Mouse (Mus musculus): Measurements from ENCODE around the gene Grin2c. TPM values are rescaled to one million over a fixed set of nuclear protein-coding genes. Genes with fewer than 3 reads are reported as not detected.

The Grin2c gene
- polyA plus RNA-seq, 1 experiment, result 0.13 TPM

DNA sequence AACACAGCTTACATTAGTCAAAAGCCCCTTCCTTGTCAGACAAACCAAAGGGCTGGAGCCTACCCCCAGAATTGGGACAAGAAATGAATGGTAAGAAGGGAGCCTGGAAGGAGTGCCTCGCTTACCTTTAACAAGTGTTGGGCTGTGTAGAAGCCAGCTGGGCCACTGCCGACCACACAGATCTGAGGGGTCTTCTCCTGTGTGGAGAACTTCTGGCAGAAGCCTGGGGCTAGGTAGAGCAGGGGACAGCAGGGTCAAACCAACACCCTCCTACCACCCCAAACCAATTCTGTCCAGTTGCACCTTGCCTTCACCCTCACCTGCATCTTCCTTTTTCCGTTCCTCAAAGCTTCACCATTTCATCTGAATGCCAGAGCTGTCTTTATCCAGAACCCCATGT is 8.9 kb upstream of the Grin2c start:
- peak overlapping the region; percentile 74 for H3K9ac ChIP-seq (ENCODE audit: low read depth, poor library complexity, severe bottlenecking)
- H3K4me3 ChIP-seq (ENCODE audit: low read depth, low read length), result peak overlapping the region; percentile 37
- no peaks in the 10 kb centered on the region for H3K27me3 ChIP-seq (ENCODE audit: control insufficient read depth, insufficient read depth, low read length, poor library complexity, severe bottlenecking)
- H3K27ac ChIP-seq (ENCODE audit: insufficient read depth, low read length), result no peak overlapping the region
- H3K9me3 ChIP-seq (replicated peaks; ENCODE audit: control insufficient read depth, insufficient read depth, low read length, poor library complexity, severe bottlenecking), result no peaks in the 10 kb centered on the region
- peaks cover 2% of the 10 kb centered on the region for H3K4me1 ChIP-seq (ENCODE audit: control insufficient read depth, insufficient read depth, low read length)
- TF ChIP-seq POLR2A (IDR thresholded peaks at IDR 0.05; ENCODE audit: insufficient read depth, low read length) (no peak), CTCF (IDR thresholded peaks at IDR 0.05; ENCODE audit: low read depth, low read length) (no peak), EP300 (IDR thresholded peaks at IDR 0.05; ENCODE audit: insufficient read depth, low read depth, low read length) (no peak)
- no peaks in the 10 kb centered on the region for H3K36me3 ChIP-seq (ENCODE audit: control insufficient read depth, insufficient read depth, low read length, poor library complexity, severe bottlenecking)

DNA sequence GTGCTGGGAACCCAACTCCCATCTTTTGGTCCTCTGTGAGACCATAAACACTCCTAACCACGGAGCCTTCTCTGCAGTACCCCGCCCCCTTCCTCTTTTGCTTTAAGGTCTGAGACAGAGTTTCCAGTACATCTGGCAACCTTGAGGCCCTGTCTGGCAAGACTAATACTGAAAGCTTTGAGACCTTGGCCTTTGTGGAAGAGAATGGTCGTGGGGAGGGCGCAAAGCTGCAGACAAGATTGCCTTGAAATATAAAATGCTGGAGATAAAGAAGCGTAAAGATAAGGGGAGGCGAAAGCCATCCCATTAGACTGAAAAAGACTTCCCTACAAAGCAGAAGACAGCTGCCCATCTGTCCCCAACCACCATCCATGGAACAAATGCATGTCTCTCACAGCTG is 8.5 kb upstream of the Grin2c start:
- H3K4me1 ChIP-seq (ENCODE audit: control insufficient read depth, insufficient read depth, low read length), result peaks cover 2% of the 10 kb centered on the region
- H3K4me3 ChIP-seq (ENCODE audit: low read depth, low read length), result no peak overlapping the region
- no peak overlapping the region for H3K9ac ChIP-seq (ENCODE audit: low read depth, poor library complexity, severe bottlenecking)
- no peak for TF ChIP-seq POLR2A (IDR thresholded peaks at IDR 0.05; ENCODE audit: insufficient read depth, low read length)
- TF ChIP-seq EP300 (IDR thresholded peaks at IDR 0.05; ENCODE audit: insufficient read depth, low read depth, low read length), result no peak
- TF ChIP-seq CTCF (IDR thresholded peaks at IDR 0.05; ENCODE audit: low read depth, low read length), result no peak
- no peaks in the 10 kb centered on the region for H3K36me3 ChIP-seq (ENCODE audit: control insufficient read depth, insufficient read depth, low read length, poor library complexity, severe bottlenecking)
- H3K27ac ChIP-seq (ENCODE audit: insufficient read depth, low read length), result no peak overlapping the region
- no peaks in the 10 kb centered on the region for H3K9me3 ChIP-seq (replicated peaks; ENCODE audit: control insufficient read depth, insufficient read depth, low read length, poor library complexity, severe bottlenecking)
- no peaks in the 10 kb centered on the region for H3K27me3 ChIP-seq (ENCODE audit: control insufficient read depth, insufficient read depth, low read length, poor library complexity, severe bottlenecking)

DNA sequence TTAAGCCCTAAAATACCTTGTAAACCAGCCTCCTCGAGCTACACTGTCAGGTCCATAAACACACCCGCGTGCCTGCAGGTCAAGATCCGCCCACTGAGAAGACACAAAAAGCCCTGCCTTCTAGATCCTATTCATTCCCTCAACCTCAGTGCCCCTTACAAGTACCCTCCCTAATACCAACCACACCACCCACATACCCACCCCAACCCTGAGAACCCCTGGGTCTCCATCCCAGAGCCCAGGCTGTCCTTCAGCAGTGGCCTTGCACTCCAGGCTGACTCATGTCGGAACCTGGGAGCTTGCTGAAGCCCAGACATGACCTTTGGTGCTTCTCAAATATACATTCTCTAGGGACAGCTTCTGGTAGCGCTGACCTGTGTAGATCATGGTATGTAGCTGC is 7.7 kb upstream of the Grin2c start:
- no peaks in the 10 kb centered on the region for H3K27me3 ChIP-seq (ENCODE audit: control insufficient read depth, insufficient read depth, low read length, poor library complexity, severe bottlenecking)
- no peak overlapping the region for H3K4me3 ChIP-seq (ENCODE audit: low read depth, low read length)
- no peak overlapping the region for H3K27ac ChIP-seq (ENCODE audit: insufficient read depth, low read length)
- TF ChIP-seq POLR2A (IDR thresholded peaks at IDR 0.05; ENCODE audit: insufficient read depth, low read length) (no peak), CTCF (IDR thresholded peaks at IDR 0.05; ENCODE audit: low read depth, low read length) (no peak), EP300 (IDR thresholded peaks at IDR 0.05; ENCODE audit: insufficient read depth, low read depth, low read length) (no peak)
- peaks cover 2% of the 10 kb centered on the region for H3K4me1 ChIP-seq (ENCODE audit: control insufficient read depth, insufficient read depth, low read length)
- no peaks in the 10 kb centered on the region for H3K36me3 ChIP-seq (ENCODE audit: control insufficient read depth, insufficient read depth, low read length, poor library complexity, severe bottlenecking)
- no peaks in the 10 kb centered on the region for H3K9me3 ChIP-seq (replicated peaks; ENCODE audit: control insufficient read depth, insufficient read depth, low read length, poor library complexity, severe bottlenecking)
- H3K9ac ChIP-seq (ENCODE audit: low read depth, poor library complexity, severe bottlenecking), result no peak overlapping the region

DNA sequence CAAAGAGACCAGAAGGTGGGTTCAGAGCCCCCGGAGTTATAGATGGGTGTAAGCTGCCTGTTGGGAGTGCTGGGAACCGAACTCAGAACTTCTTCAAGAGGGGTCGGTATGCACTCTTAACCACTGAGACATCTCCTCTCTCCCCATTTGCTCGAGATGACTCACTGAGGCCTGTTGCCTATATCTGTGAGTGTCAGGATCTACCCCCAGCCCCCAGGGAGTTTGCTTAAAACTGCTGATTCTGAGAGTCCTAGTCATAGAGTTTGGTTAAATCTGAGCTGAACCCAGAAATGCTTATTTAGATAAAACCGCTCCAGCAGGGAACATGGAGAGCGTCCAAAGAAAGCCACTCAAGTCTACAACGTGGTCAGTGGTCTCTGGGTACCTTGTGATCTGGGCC is 7.1 kb upstream of the Grin2c start:
- no peak overlapping the region for H3K9ac ChIP-seq (ENCODE audit: low read depth, poor library complexity, severe bottlenecking)
- peaks cover 2% of the 10 kb centered on the region for H3K4me1 ChIP-seq (ENCODE audit: control insufficient read depth, insufficient read depth, low read length)

DNA sequence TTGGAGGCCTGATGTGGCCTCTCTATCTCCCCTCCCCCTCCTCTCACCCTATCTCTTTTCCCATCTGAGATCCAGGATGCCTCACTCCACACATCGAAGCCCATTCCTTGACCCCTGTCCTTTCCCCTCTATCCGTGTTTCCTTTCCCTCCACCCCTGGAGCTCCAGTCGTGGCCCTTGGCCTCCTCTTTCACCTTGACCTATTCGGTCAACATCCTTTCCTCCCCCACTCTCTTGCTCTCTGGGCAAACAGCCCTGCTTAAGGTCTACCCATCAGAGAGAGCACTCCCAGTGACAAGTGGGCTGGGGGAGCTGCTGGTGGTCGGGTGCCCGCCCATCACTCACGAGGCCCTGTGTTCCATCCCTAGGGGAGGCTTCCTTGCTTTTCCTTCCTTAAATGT is 6.7 kb upstream of the Grin2c start:
- Histone ChIP-seq H3K9me3 (replicated peaks; ENCODE audit: control insufficient read depth, insufficient read depth, low read length, poor library complexity, severe bottlenecking) (no peaks in the 10 kb centered on the region), H3K4me3 (ENCODE audit: low read depth, low read length) (no peak overlapping the region), H3K27ac (ENCODE audit: insufficient read depth, low read length) (no peak overlapping the region), H3K9ac (ENCODE audit: low read depth, poor library complexity, severe bottlenecking) (no peak overlapping the region), H3K4me1 (ENCODE audit: control insufficient read depth, insufficient read depth, low read length) (peaks cover 2% of the 10 kb centered on the region), H3K36me3 (ENCODE audit: control insufficient read depth, insufficient read depth, low read length, poor library complexity, severe bottlenecking) (no peaks in the 10 kb centered on the region), H3K27me3 (ENCODE audit: control insufficient read depth, insufficient read depth, low read length, poor library complexity, severe bottlenecking) (no peaks in the 10 kb centered on the region)
- TF ChIP-seq CTCF (IDR thresholded peaks at IDR 0.05; ENCODE audit: low read depth, low read length) (no peak), POLR2A (IDR thresholded peaks at IDR 0.05; ENCODE audit: insufficient read depth, low read length) (no peak), EP300 (IDR thresholded peaks at IDR 0.05; ENCODE audit: insufficient read depth, low read depth, low read length) (no peak)

More for the DNA sequence above, 7.1 kb upstream of the Grin2c start:
- no peak overlapping the region for H3K27ac ChIP-seq (ENCODE audit: insufficient read depth, low read length)
- no peaks in the 10 kb centered on the region for H3K36me3 ChIP-seq (ENCODE audit: control insufficient read depth, insufficient read depth, low read length, poor library complexity, severe bottlenecking)
- no peak for TF ChIP-seq POLR2A (IDR thresholded peaks at IDR 0.05; ENCODE audit: insufficient read depth, low read length)
- TF ChIP-seq EP300 (IDR thresholded peaks at IDR 0.05; ENCODE audit: insufficient read depth, low read depth, low read length), result no peak
- no peak for TF ChIP-seq CTCF (IDR thresholded peaks at IDR 0.05; ENCODE audit: low read depth, low read length)
- no peak overlapping the region for H3K4me3 ChIP-seq (ENCODE audit: low read depth, low read length)
- no peaks in the 10 kb centered on the region for H3K27me3 ChIP-seq (ENCODE audit: control insufficient read depth, insufficient read depth, low read length, poor library complexity, severe bottlenecking)
- H3K9me3 ChIP-seq (replicated peaks; ENCODE audit: control insufficient read depth, insufficient read depth, low read length, poor library complexity, severe bottlenecking), result no peaks in the 10 kb centered on the region

DNA sequence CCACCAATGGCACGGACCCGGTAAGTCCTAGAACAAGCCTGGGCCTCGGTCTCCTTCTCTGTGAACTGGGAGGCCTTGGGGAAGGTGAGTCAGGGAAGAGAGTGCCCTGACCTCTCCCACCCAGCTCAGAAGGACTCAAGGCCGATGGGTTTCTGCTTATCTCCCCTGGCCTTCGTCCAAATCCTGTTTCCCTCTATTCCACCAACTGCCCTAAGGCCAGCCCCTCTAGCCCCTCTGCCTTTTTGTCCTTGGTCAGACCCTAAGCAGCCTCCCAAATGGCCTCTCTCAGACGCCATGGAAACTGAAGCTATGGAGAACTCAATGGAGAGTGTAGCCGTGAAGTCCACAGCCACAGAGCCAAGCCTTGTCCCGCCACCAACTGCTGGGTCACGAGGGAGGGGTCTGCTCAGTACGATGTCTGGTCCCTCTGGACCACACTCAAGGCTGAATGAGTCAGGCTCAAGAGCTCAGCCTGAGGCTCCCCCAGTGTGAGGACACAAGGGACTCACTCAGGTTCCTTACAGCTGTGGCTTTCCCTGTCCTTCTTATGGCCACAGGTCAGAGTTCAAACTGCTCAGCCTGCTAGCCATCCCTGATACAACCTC is 6.0 kb upstream of the Grin2c start:
- H3K4me1 ChIP-seq (ENCODE audit: control insufficient read depth, insufficient read depth, low read length), result peaks cover 2% of the 10 kb centered on the region
- H3K27ac ChIP-seq (ENCODE audit: insufficient read depth, low read length), result no peak overlapping the region
- H3K4me3 ChIP-seq (ENCODE audit: low read depth, low read length), result no peak overlapping the region
- no peaks in the 10 kb centered on the region for H3K36me3 ChIP-seq (ENCODE audit: control insufficient read depth, insufficient read depth, low read length, poor library complexity, severe bottlenecking)
- TF ChIP-seq POLR2A (IDR thresholded peaks at IDR 0.05; ENCODE audit: insufficient read depth, low read length) (no peak), EP300 (IDR thresholded peaks at IDR 0.05; ENCODE audit: insufficient read depth, low read depth, low read length) (no peak), CTCF (IDR thresholded peaks at IDR 0.05; ENCODE audit: low read depth, low read length) (no peak)
- no peak overlapping the region for H3K9ac ChIP-seq (ENCODE audit: low read depth, poor library complexity, severe bottlenecking)
- H3K9me3 ChIP-seq (replicated peaks; ENCODE audit: control insufficient read depth, insufficient read depth, low read length, poor library complexity, severe bottlenecking), result no peaks in the 10 kb centered on the region
- no peaks in the 10 kb centered on the region for H3K27me3 ChIP-seq (ENCODE audit: control insufficient read depth, insufficient read depth, low read length, poor library complexity, severe bottlenecking)

Data from ES-Bruce4 (cell line).